Comparison of ENCODE assay signal across 28 mouse cellular contexts in the genomic region with DNA sequence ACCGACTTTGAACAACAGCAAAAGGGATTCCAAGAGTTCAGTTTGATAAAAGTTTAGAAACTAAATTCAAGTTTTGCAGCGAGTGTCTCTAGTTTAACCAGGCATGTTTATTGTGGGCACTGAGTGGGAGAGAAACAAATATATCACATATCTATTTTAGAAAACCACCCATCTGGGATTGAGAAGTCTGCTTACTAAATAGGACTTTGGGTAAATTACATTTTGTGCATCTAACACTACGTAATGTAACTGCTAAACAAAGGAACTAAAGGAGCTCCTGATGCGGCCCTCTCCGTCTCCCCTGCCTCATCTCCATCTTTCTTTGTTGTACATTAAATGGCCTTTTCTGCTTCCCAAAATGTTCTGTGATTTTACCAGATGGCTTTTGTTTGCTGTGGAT. TPM values are rescaled to one million over a fixed set of nuclear protein-coding genes. Genes with fewer than 3 reads are reported as not detected.
"Had no signal": no experiment of that assay in that cellular context is flagged by ENCODE, and none has a peak within 500 bp of the region (broad histone marks: within the 10 kb centered on the region; RNA-seq: fewer than 3 reads in every experiment).

No protein-coding gene starts in this region.

- H3K4me2 ChIP-seq: heart, embryonic 11.5 days; heart, embryonic 13.5 days; heart, embryonic 15.5 days; hindbrain, embryonic 13.5 days; hindbrain, embryonic 15.5 days; kidney, embryonic 15.5 days; limb, embryonic 13.5 days; limb, embryonic 15.5 days; liver, embryonic 12.5 days had no signal

- H3K27me3 ChIP-seq: heart, embryonic 13.5 days; heart, embryonic 15.5 days; hindbrain, embryonic 15.5 days; kidney, embryonic 15.5 days; liver, embryonic 12.5 days had no signal

- H3K36me3 ChIP-seq: heart, embryonic 13.5 days; heart, embryonic 15.5 days; hindbrain, embryonic 13.5 days; hindbrain, embryonic 15.5 days; kidney, embryonic 15.5 days; limb, embryonic 13.5 days; limb, embryonic 15.5 days; liver, embryonic 12.5 days had no signal

- H3K4me3 ChIP-seq: heart, adult 2 months; heart, embryonic 13.5 days; heart, embryonic 15.5 days; hindbrain, embryonic 13.5 days; hindbrain, embryonic 15.5 days; kidney, embryonic 15.5 days; limb, embryonic 13.5 days; limb, embryonic 15.5 days; liver, embryonic 12.5 days had no signal

- H3K4me1 ChIP-seq: heart, embryonic 13.5 days; heart, embryonic 15.5 days; hindbrain, embryonic 13.5 days; hindbrain, embryonic 15.5 days; kidney, embryonic 15.5 days; limb, embryonic 13.5 days; limb, embryonic 15.5 days; liver, embryonic 12.5 days had no signal

- DNase-seq: gastrocnemius, postnatal 10 days; gastrocnemius, postnatal 25 days; heart, adult 2 months; heart, postnatal 14 days; heart, postnatal 36 days; kidney, adult 11 months; kidney, adult 2 months; kidney, adult 9 months; kidney, postnatal 14 days; kidney, postnatal 36 days; layer of hippocampus, adult 9-11 months; layer of hippocampus, postnatal 36 days; left cerebral cortex, postnatal 4 days had no signal

- H3K9me3 ChIP-seq: heart, embryonic 13.5 days; heart, embryonic 15.5 days; hindbrain, embryonic 13.5 days; hindbrain, embryonic 15.5 days; kidney, embryonic 15.5 days; limb, embryonic 13.5 days; limb, embryonic 15.5 days; liver, embryonic 12.5 days had no signal

- H3K27ac ChIP-seq: heart, adult 2 months; heart, embryonic 13.5 days; heart, embryonic 15.5 days; hindbrain, embryonic 13.5 days; hindbrain, embryonic 15.5 days; hindbrain, postnatal 0 days; kidney, embryonic 15.5 days; kidney, postnatal 0 days; limb, embryonic 13.5 days; limb, embryonic 15.5 days; liver, embryonic 12.5 days; liver, embryonic 14.5 days had no signal

- ATAC-seq: hindbrain, postnatal 0 days; intestine, embryonic 16.5 days; liver, embryonic 12.5 days had no signal

- H3K9ac ChIP-seq: heart, embryonic 13.5 days; heart, embryonic 15.5 days; hindbrain, embryonic 13.5 days; hindbrain, embryonic 15.5 days; kidney, embryonic 15.5 days; limb, embryonic 13.5 days; limb, embryonic 15.5 days; liver, embryonic 12.5 days; liver, embryonic 14.5 days had no signal

RNA-seq across cellular contexts. Expression of a gene that starts 40.5 kb away (rescaled TPM):
- total RNA-seq: granulocyte monocyte progenitor cell, adult 5-6 weeks; hematopoietic stem cell, adult 5-6 weeks had no signal
